Mouse (Mus musculus) spleen, adult 2 months (tissue): Measurements from ENCODE around the gene Phka2.

Experiments
- CTCF ChIP-seq: fragments of 200-500 bp; IDR thresholded peaks from 2 replicates; pipeline ENCODE4 v1.5.1; 2011; ENCODE audit warnings: mild to moderate bottlenecking, inconsistent platforms; ENCODE audit not compliant: insufficient read depth, insufficient read length, insufficient replicate concordance; ENCODE audit errors: extremely low read depth
- POLR2A ChIP-seq: fragments of 200-500 bp; IDR thresholded peaks from 2 replicates; pipeline ENCODE4 v1.6.1; 2011; ENCODE audit warnings: low read depth, low read length, inconsistent platforms

GRCm38 (mm10) chrX:160494921-160495320 is 7.0 kb upstream of the Phka2 start:
- TF ChIP-seq CTCF (no peak), POLR2A (no peak)
